11 mouse cellular contexts compared by ENCODE assay signal in the genomic region with DNA sequence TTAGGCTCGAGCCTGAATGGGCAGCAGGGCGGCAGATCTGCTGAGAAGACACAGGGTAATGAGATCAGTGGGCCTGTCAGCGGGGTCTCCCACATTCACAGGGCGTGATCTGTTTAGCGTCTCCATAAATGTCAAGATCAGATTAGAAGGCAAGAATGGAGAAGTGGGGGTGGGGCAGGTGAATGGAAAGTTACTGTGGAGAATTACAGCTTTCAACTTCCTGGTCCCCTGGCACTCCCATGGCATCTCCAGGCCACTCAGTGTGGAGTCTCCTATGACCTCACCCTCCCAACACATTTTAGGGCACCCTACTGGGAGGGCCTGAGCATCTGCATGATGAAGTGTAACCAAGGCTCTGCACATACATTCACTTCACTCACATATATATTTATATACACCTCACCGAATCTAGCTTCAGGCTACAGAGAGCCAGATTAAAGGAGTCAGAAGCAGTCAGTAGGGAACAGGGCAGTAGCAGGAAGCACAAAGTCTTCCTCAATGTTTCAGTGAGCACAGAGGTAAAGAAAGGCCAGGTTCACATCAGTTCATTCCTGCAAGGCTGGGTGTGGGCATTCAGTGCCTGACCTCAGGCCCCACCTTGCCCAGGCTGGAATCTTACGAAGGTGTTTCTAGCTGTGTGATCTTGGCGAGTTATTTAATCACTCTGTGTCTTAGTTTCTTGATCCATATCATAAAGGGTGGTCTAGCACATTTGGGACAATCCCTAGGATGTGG. TPM values are rescaled to one million over a fixed set of nuclear protein-coding genes. Genes with fewer than 3 reads are reported as not detected.
DNase-seq lines count a peak whose midpoint lies in the region; ATAC-seq lines count a peak whose summit lies in the region.
"Had no signal": no experiment of that assay in that cellular context is flagged by ENCODE, and none has a peak within 500 bp of the region (broad histone marks: within the 10 kb centered on the region; RNA-seq: fewer than 3 reads in every experiment).

No protein-coding gene starts in this region.

- H3K27ac ChIP-seq in forebrain, embryonic 14.5 days (ENCODE audit: low read depth, low read length), result peak overlapping the region; percentile 93; the same call in 1 of the 2 replicates
- no peak overlapping the region for H3K27ac ChIP-seq in forebrain, embryonic 10.5 days
- H3K27ac ChIP-seq in liver, embryonic 12.5 days, result no peak overlapping the region

- WGBS in forebrain, embryonic 14.5 days, result 65% methylated on average over 8 of the region's 8 CpGs
- WGBS in forebrain, embryonic 10.5 days, result 80% methylated on average over 8 of the region's 8 CpGs
- WGBS in liver, embryonic 12.5 days (ENCODE audit: insufficient replicate concordance), result 47% methylated on average over 8 of the region's 8 CpGs

- no peak overlapping the region for H3K4me2 ChIP-seq in forebrain, embryonic 14.5 days (ENCODE audit: low read length)
- no peak overlapping the region for H3K4me2 ChIP-seq in liver, embryonic 12.5 days

- H3K9me3 ChIP-seq in forebrain, embryonic 14.5 days (replicated peaks; ENCODE audit: control insufficient read depth, low read length), result no peaks in the 10 kb centered on the region
- H3K9me3 ChIP-seq in forebrain, embryonic 10.5 days, result no peaks in the 10 kb centered on the region
- H3K9me3 ChIP-seq in liver, embryonic 12.5 days (replicated peaks), result no peaks in the 10 kb centered on the region

- H3K4me1 ChIP-seq in forebrain, embryonic 14.5 days (ENCODE audit: control insufficient read depth, insufficient read depth, low read length), result peaks cover 39% of the 10 kb centered on the region
- H3K4me1 ChIP-seq in forebrain, embryonic 10.5 days, result peaks cover 77% of the 10 kb centered on the region
- peaks cover 26% of the 10 kb centered on the region for H3K4me1 ChIP-seq in liver, embryonic 12.5 days

- no peak for ATAC-seq in forebrain, embryonic 14.5 days
- ATAC-seq in liver, embryonic 12.5 days, result no peak

- H3K9ac ChIP-seq in forebrain, embryonic 14.5 days (ENCODE audit: low read length), result peak overlapping the region; percentile 90; the same call in 1 of the 2 replicates
- no peak overlapping the region for H3K9ac ChIP-seq in liver, embryonic 12.5 days

- H3K27me3 ChIP-seq in forebrain, embryonic 14.5 days (replicated peaks; ENCODE audit: control insufficient read depth, insufficient read depth, low read length), result no peaks in the 10 kb centered on the region
- H3K27me3 ChIP-seq in forebrain, embryonic 10.5 days (ENCODE audit: poor library complexity, severe bottlenecking), result peaks cover 40% of the 10 kb centered on the region
- H3K27me3 ChIP-seq in liver, embryonic 12.5 days (replicated peaks), result peaks cover 61% of the 10 kb centered on the region

- peaks cover 7% of the 10 kb centered on the region for H3K36me3 ChIP-seq in forebrain, embryonic 14.5 days (ENCODE audit: control insufficient read depth, insufficient read depth, low read length)
- H3K36me3 ChIP-seq in forebrain, embryonic 10.5 days (replicated peaks), result no peaks in the 10 kb centered on the region
- H3K36me3 ChIP-seq in liver, embryonic 12.5 days, result no peaks in the 10 kb centered on the region

- H3K4me3 ChIP-seq in forebrain, embryonic 14.5 days (ENCODE audit: low read depth, low read length), result no peak overlapping the region
- no peak overlapping the region for H3K4me3 ChIP-seq in forebrain, embryonic 10.5 days
- H3K4me3 ChIP-seq in liver, embryonic 12.5 days, result no peak overlapping the region

- DNase-seq in forebrain, embryonic 14.5 days (ENCODE audit: low spot score), result no peak
- DNase-seq in forebrain, embryonic 10.5 days (ENCODE audit: extremely low spot score, low spot score), result no peak
- peak; percentile 47 for DNase-seq in urinary bladder, postnatal 14 days (ENCODE audit: low spot score)
- no peak for DNase-seq in urinary bladder, postnatal 25 days (ENCODE audit: low spot score)
- DNase-seq in kidney, postnatal 14 days, result peak; percentile 25
- no peak for DNase-seq in Muller cell, postnatal 12 days (ENCODE audit: inconsistent ontology term)
- DNase-seq in thymus, postnatal 14 days, result no peak
- DNase-seq: layer of hippocampus, postnatal 36 days; right cerebral cortex, adult 18-20 months; thymus, postnatal 36 days had no signal

RNA-seq across cellular contexts. Expression of gene Celf3, which starts 1.6 kb away (rescaled TPM):
- polyA plus RNA-seq in forebrain, embryonic 14.5 days (2014; fragmentation: Nextera tagmentation; extraction: Ambion mirVana), result 301 and 306 TPM in 2 replicates
- polyA plus RNA-seq in forebrain, embryonic 10.5 days (2016; fragmentation: Nextera tagmentation; extraction: Ambion mirVana), result 34.7 and 46.8 TPM in 2 replicates
- polyA plus RNA-seq in liver, embryonic 12.5 days (2016; fragmentation: Nextera tagmentation; extraction: Ambion mirVana), result 0.22 and 0.44 TPM in 2 replicates

RNA-seq across cellular contexts. Expression of gene Riiad1, which starts 3.7 kb away (rescaled TPM):
- polyA plus RNA-seq in forebrain, embryonic 14.5 days (2014; fragmentation: Nextera tagmentation; extraction: Ambion mirVana), result 14.7 and 19.2 TPM in 2 replicates
- 6.0 and 6.9 TPM in 2 replicates for polyA plus RNA-seq in forebrain, embryonic 10.5 days (2016; fragmentation: Nextera tagmentation; extraction: Ambion mirVana)
- not detected in 2 replicates for polyA plus RNA-seq in liver, embryonic 12.5 days (2016; fragmentation: Nextera tagmentation; extraction: Ambion mirVana)

RNA-seq across cellular contexts. Expression of gene Oaz3, which starts 32.8 kb away (rescaled TPM):
- 0.38 and 0.78 TPM in 2 replicates for polyA plus RNA-seq in forebrain, embryonic 14.5 days (2014; fragmentation: Nextera tagmentation; extraction: Ambion mirVana)
- polyA plus RNA-seq in forebrain, embryonic 10.5 days (2016; fragmentation: Nextera tagmentation; extraction: Ambion mirVana), result 0.62 and 0.81 TPM in 2 replicates
- polyA plus RNA-seq in liver, embryonic 12.5 days (2016; fragmentation: Nextera tagmentation; extraction: Ambion mirVana), result 0.13 and 0.31 TPM in 2 replicates

RNA-seq across cellular contexts. Expression of gene Mrpl9, which starts 33.4 kb away (rescaled TPM):
- polyA plus RNA-seq in forebrain, embryonic 14.5 days (2014; fragmentation: Nextera tagmentation; extraction: Ambion mirVana), result 57.2 and 58.6 TPM in 2 replicates
- 70.9 and 74.5 TPM in 2 replicates for polyA plus RNA-seq in forebrain, embryonic 10.5 days (2016; fragmentation: Nextera tagmentation; extraction: Ambion mirVana)
- polyA plus RNA-seq in liver, embryonic 12.5 days (2016; fragmentation: Nextera tagmentation; extraction: Ambion mirVana), result 56.4 and 61.8 TPM in 2 replicates

Comparison
In these comparisons a context has a peak if more than half of its experiments do, and no peak if none do; other contexts are left out.
1. DNase-seq: peak in urinary bladder, postnatal 14 days (single experiment) and kidney, postnatal 14 days (single experiment); none in forebrain, embryonic 14.5 days (single experiment), forebrain, embryonic 10.5 days (single experiment), urinary bladder, postnatal 25 days (single experiment), Muller cell, postnatal 12 days (single experiment) and thymus, postnatal 14 days (single experiment).
2. RNA of gene Celf3, which starts 1.6 kb away (polyA plus RNA-seq): 301 to 306 TPM in forebrain, embryonic 14.5 days and 34.7 to 46.8 TPM in forebrain, embryonic 10.5 days; 0.22 to 0.44 TPM in liver, embryonic 12.5 days; every median in the first group is over 10 times any median in the second.